Mouse (Mus musculus) embryo, embryonic 11 days (tissue): ENCODE measurements at regions not wholly inside any gene's neighbourhood (a gene's known extent, or its start where the extent isn't known, plus 50 kb on each side); places are given as distances from the start of the nearest gene placed in this dataset.

ENCODE experiments used
- DNase-seq: peaks from one replicate; pipeline ENCODE4 v3.0.0-alpha.2; 2015

DNA sequence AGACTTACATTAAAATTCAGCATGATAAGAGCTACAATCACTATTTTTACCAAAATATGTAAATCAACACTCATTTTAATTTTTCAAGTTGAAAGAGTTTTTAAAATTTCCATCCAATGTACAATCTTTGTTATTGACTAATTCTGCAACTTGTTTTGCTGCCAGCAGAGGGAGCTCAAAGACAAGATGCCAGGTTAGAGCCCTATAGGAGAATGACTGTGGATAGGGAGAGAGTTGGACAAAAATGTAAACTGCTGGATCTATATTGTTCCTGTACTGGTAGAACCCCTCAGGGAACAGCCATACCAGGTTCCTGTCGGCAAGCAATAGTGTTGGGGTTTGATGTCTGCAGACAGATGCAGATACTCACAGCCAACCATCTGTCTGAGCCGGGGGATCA is 288.8 kb upstream of the 4930550L24Rik start:
- DNase-seq, result peak; percentile 33
